ENCODE assay signal across 19 mouse cellular contexts in genomic region chr9:103555334-103555733, GRCm38 (mm10).
DNase-seq lines count a peak whose midpoint lies in the region; ATAC-seq and TF ChIP-seq lines count a peak whose summit lies in the region.
"Had no signal": no experiment of that assay in that cellular context is flagged by ENCODE, and none has a peak within 500 bp of the region (broad histone marks: within the 10 kb centered on the region; RNA-seq: fewer than 3 reads in every experiment).

No protein-coding gene starts in this region.

- TF ChIP-seq POLR2A in lung, adult 2 months (IDR thresholded peaks at IDR 0.05; ENCODE audit: borderline replicate concordance, extremely low read depth, low read depth, low read length) = no peak
- TF ChIP-seq POLR2A in brain, embryonic 14.5 days (IDR thresholded peaks at IDR 0.05; ENCODE audit: borderline replicate concordance, extremely low read depth, insufficient read depth, insufficient read length, poor library complexity, severe bottlenecking) = no peak

- 62% methylated on average over 6 of the region's 6 CpGs for WGBS in forebrain, embryonic 12.5 days
- WGBS in forebrain, embryonic 14.5 days = 35% methylated on average over 6 of the region's 6 CpGs
- WGBS in lung, embryonic 14.5 days = 37% methylated on average over 6 of the region's 6 CpGs
- WGBS in lung, adult 2 months = 29% methylated on average over 6 of the region's 6 CpGs
- 38% methylated on average over 6 of the region's 6 CpGs for WGBS in liver, postnatal 0 days (ENCODE audit: insufficient replicate concordance)

- H3K27me3 ChIP-seq in forebrain, embryonic 12.5 days = peaks cover 60% of the 10 kb centered on the region
- H3K27me3 ChIP-seq in forebrain, embryonic 14.5 days (replicated peaks; ENCODE audit: control insufficient read depth, insufficient read depth, low read length) = peaks cover 6% of the 10 kb centered on the region
- H3K27me3 ChIP-seq in lung, embryonic 14.5 days (ENCODE audit: insufficient read depth, low read length) = no peaks in the 10 kb centered on the region
- H3K27me3 ChIP-seq in liver, postnatal 0 days (ENCODE audit: insufficient read depth, low read length) = 0 out of 2 replicates have a peak, but pooled peaks cover 2% of the 10 kb centered on the region
- H3K27me3 ChIP-seq: embryonic facial prominence, embryonic 15.5 days; heart, embryonic 15.5 days; kidney, embryonic 15.5 days; limb, embryonic 15.5 days; liver, embryonic 15.5 days had no signal

- H3K27ac ChIP-seq in forebrain, embryonic 12.5 days = peak overlapping the region; percentile 4; the same call in 1 of the 2 replicates
- no peak overlapping the region; the same call in 1 of the 2 replicates for H3K27ac ChIP-seq in forebrain, embryonic 14.5 days (ENCODE audit: low read depth, low read length)
- no peak overlapping the region for H3K27ac ChIP-seq in lung, embryonic 14.5 days (ENCODE audit: low read depth)
- H3K27ac ChIP-seq in liver, postnatal 0 days (ENCODE audit: low read depth) = no peak overlapping the region
- H3K27ac ChIP-seq: embryonic facial prominence, embryonic 15.5 days; heart, embryonic 15.5 days; kidney, embryonic 15.5 days; limb, embryonic 15.5 days; liver, embryonic 15.5 days had no signal

- TF ChIP-seq EP300 in liver, postnatal 0 days (IDR thresholded peaks at IDR 0.05; ENCODE audit: low read depth) = no peak

- no peaks in the 10 kb centered on the region for H3K9me3 ChIP-seq in forebrain, embryonic 12.5 days
- H3K9me3 ChIP-seq in forebrain, embryonic 14.5 days (replicated peaks; ENCODE audit: control insufficient read depth, low read length) = no peaks in the 10 kb centered on the region
- no peaks in the 10 kb centered on the region for H3K9me3 ChIP-seq in lung, embryonic 14.5 days (ENCODE audit: low read depth, low read length)
- H3K9me3 ChIP-seq in liver, postnatal 0 days (ENCODE audit: low read length) = no peaks in the 10 kb centered on the region
- H3K9me3 ChIP-seq: embryonic facial prominence, embryonic 15.5 days; heart, embryonic 15.5 days; kidney, embryonic 15.5 days; limb, embryonic 15.5 days; liver, embryonic 15.5 days had no signal

- no peak overlapping the region for H3K4me3 ChIP-seq in forebrain, embryonic 12.5 days (replicated peaks)
- H3K4me3 ChIP-seq in forebrain, embryonic 14.5 days (ENCODE audit: low read depth, low read length) = no peak overlapping the region
- H3K4me3 ChIP-seq in lung, embryonic 14.5 days (ENCODE audit: low read depth, low read length) = no peak overlapping the region
- H3K4me3 ChIP-seq in lung, adult 2 months (replicated peaks; ENCODE audit: extremely low read depth, low read depth, low read length) = no peak overlapping the region
- no peak overlapping the region for H3K4me3 ChIP-seq in liver, postnatal 0 days (ENCODE audit: low read depth, low read length)
- H3K4me3 ChIP-seq: embryonic facial prominence, embryonic 15.5 days; heart, embryonic 15.5 days; kidney, embryonic 15.5 days; limb, embryonic 15.5 days; liver, embryonic 15.5 days had no signal

- no peak overlapping the region for H3K4me2 ChIP-seq in forebrain, embryonic 12.5 days
- H3K4me2 ChIP-seq in forebrain, embryonic 14.5 days (ENCODE audit: low read length) = no peak overlapping the region
- no peak overlapping the region for H3K4me2 ChIP-seq in lung, embryonic 14.5 days
- no peak overlapping the region for H3K4me2 ChIP-seq in liver, postnatal 0 days (ENCODE audit: low read depth, low read length)
- H3K4me2 ChIP-seq: embryonic facial prominence, embryonic 15.5 days; heart, embryonic 15.5 days; kidney, embryonic 15.5 days; limb, embryonic 15.5 days; liver, embryonic 15.5 days had no signal

- DNase-seq in forebrain, embryonic 14.5 days (ENCODE audit: low spot score) = no peak
- peak; percentile 46 for DNase-seq in lung, embryonic 14.5 days
- no peak for DNase-seq in lung, adult 2 months
- DNase-seq in 416B (ENCODE audit: low read depth) = peak; percentile 9
- DNase-seq in brain, embryonic 14.5 days (ENCODE audit: low read depth) = peak; percentile 60
- DNase-seq in liver, postnatal 0 days = no peak
- DNase-seq: adrenal gland, adult 8-10 months; cerebellum, adult 9-11 months; gastrocnemius, postnatal 36 days; heart, postnatal 4 days; kidney, postnatal 4 days; thymus, adult 2 months had no signal

- H3K4me1 ChIP-seq in forebrain, embryonic 12.5 days = peaks cover 52% of the 10 kb centered on the region
- peaks cover 58% of the 10 kb centered on the region for H3K4me1 ChIP-seq in forebrain, embryonic 14.5 days (ENCODE audit: control insufficient read depth, insufficient read depth, low read length)
- H3K4me1 ChIP-seq in lung, embryonic 14.5 days (ENCODE audit: insufficient read depth) = peaks cover 13% of the 10 kb centered on the region
- no peaks in the 10 kb centered on the region for H3K4me1 ChIP-seq in lung, adult 2 months (ENCODE audit: control insufficient read depth, insufficient read depth, low read length)
- no peaks in the 10 kb centered on the region for H3K4me1 ChIP-seq in liver, postnatal 0 days (ENCODE audit: insufficient read depth)
- H3K4me1 ChIP-seq: liver, embryonic 15.5 days had no signal

- H3K36me3 ChIP-seq in forebrain, embryonic 12.5 days (replicated peaks) = no peaks in the 10 kb centered on the region
- no peaks in the 10 kb centered on the region for H3K36me3 ChIP-seq in forebrain, embryonic 14.5 days (ENCODE audit: control insufficient read depth, insufficient read depth, low read length)
- H3K36me3 ChIP-seq in lung, embryonic 14.5 days (ENCODE audit: insufficient read depth) = no peaks in the 10 kb centered on the region
- H3K36me3 ChIP-seq in liver, postnatal 0 days (replicated peaks; ENCODE audit: insufficient read depth, low read length) = no peaks in the 10 kb centered on the region
- H3K36me3 ChIP-seq: embryonic facial prominence, embryonic 15.5 days; heart, embryonic 15.5 days; kidney, embryonic 15.5 days; limb, embryonic 15.5 days; liver, embryonic 15.5 days had no signal

- TF ChIP-seq CTCF in lung, embryonic 14.5 days (IDR thresholded peaks at IDR 0.05; ENCODE audit: low read depth) = no peak
- TF ChIP-seq CTCF in lung, adult 2 months (IDR thresholded peaks at IDR 0.05; ENCODE audit: insufficient read depth, low read length) = no peak
- TF ChIP-seq CTCF in brain, embryonic 14.5 days (IDR thresholded peaks at IDR 0.05; ENCODE audit: borderline replicate concordance, extremely low read depth, insufficient read depth, insufficient read length) = no peak
- no peak for TF ChIP-seq CTCF in liver, postnatal 0 days (IDR thresholded peaks at IDR 0.05; ENCODE audit: low read depth)

- H3K9ac ChIP-seq in forebrain, embryonic 12.5 days = no peak overlapping the region
- H3K9ac ChIP-seq in forebrain, embryonic 14.5 days (ENCODE audit: low read length) = no peak overlapping the region
- no peak overlapping the region for H3K9ac ChIP-seq in lung, embryonic 14.5 days
- no peak overlapping the region for H3K9ac ChIP-seq in liver, postnatal 0 days (replicated peaks)
- H3K9ac ChIP-seq: embryonic facial prominence, embryonic 15.5 days; heart, embryonic 15.5 days; kidney, embryonic 15.5 days; limb, embryonic 15.5 days; liver, embryonic 15.5 days had no signal

- ATAC-seq in forebrain, embryonic 12.5 days (ENCODE audit: low FRiP score) = no peak
- no peak for ATAC-seq in forebrain, embryonic 14.5 days
- ATAC-seq in lung, embryonic 14.5 days (ENCODE audit: insufficient read depth) = no peak
- ATAC-seq in liver, postnatal 0 days = no peak
- ATAC-seq: intestine, embryonic 16.5 days had no signal

Comparison
In these comparisons a context has a peak if more than half of its experiments do, and no peak if none do; other contexts are left out.
1. DNase-seq: peak in lung, embryonic 14.5 days (single experiment), 416B (single experiment) and brain, embryonic 14.5 days (single experiment); none in forebrain, embryonic 14.5 days (single experiment), lung, adult 2 months (single experiment) and liver, postnatal 0 days (single experiment).